Mouse (Mus musculus): ENCODE results near the gene Mc3r. TPM values are rescaled to one million over a fixed set of nuclear protein-coding genes. Genes with fewer than 3 reads are reported as not detected.
A peak's percentile ranks its signal among the peaks of the same experiment; 100 is the strongest.

The Mc3r gene
- total RNA-seq, 2 experiments from 2014 or later = 0.21 to 0.25 TPM

- intact Hi-C loops (cut with DNase I) = no loop called here
- DNase-seq (ENCODE audit: low spot score in 2 of 2) = no peak
These were observed 42.7 kb downstream of the Mc3r start for GRCm38 (mm10) chr2:172291025-172291424.

DNA sequence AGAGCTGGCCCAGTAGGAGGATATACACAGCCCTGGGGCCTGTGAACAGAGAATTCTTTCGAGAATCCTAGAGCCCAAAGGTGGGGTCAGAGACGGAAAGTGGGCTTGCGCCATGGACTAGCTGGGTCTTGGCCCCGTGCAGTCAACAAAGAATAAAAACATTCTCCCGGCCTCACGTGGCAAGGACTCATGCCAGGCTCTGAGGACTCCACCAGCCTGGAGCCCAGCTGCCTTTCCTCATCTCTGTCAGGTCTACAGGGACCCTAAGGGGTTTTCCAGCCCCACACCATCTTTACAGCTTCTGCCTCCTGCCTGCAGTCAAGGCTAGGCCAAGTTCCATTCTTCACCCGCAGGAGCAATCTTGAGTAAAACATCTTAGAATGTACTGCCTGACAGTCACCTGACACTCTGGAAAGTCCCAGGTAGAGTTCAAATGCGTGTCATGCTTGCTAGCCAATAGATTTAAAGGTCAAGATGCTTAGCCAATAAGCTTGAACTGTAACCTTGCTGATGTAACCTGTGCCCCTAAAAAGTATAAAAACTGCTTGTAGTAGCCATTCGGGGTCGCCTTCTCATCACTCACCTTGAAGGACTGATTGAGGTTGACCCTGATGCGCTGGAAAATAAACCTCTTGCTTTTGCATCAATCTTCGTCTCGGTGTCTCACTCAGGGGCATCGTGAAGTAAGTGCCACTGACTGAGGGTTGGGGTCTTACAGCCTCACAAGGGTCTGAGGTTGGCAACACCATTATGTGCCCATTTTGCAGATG is 43.6 kb downstream of the Mc3r start:
- intact Hi-C loops (cut with DNase I) = no loop called here
- DNase-seq (ENCODE audit: low spot score in 2 of 2) = no peak

DNA sequence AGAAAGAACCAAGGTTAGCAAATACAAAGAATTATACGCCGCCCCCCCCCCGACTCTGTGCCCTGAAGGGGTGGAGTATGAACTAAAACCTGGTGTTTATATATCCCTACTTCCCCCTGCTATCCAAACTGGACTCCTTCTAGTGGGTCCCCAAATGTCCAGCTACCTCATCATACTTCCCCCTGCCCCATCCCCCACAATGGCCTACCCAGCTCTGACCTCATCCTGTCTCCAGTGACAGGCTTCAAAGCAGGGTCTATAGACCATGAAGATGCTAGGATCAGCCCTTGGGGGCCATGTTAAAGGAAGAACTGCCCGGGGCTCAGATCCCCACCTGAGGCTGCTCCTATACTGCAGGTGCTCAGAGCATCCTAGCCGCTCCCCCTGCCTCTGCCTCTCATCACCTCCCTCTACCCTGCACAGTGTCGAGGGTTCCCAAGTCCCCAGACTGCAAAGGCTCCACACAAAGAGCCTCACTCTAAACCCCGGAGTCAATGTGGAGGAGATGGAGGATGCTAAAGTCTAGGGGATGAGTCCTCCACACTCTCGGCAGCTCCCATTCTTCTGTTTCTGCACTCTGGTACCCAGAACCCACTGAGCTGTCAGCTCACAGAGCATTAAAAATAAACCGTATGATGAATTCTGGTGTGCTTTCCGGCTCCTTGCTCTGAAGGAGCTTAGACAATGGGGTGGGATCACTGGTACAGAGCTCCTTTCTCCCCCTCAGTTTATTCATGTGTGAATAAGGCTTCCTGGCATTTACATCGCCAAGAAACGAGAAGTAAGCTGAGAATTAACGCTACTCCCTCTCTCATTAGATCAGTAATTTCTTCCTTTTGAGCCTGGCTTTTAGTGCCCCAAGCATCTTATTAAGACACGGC is 44.5 kb downstream of the Mc3r start:
- DNase-seq (ENCODE audit: low spot score in 2 of 2) = no peak
- intact Hi-C loops (cut with DNase I) = no loop called here

- intact Hi-C loops (cut with DNase I) = no loop called here
- DNase-seq (ENCODE audit: low spot score in 2 of 2) = no peak
These were observed 49.8 kb downstream of the Mc3r start for GRCm38 (mm10) chr2:172298083-172298482.

GRCm38 (mm10) chr2:172298542-172298941 is 50.2 kb downstream of the Mc3r start:
- intact Hi-C loops (cut with DNase I) = no loop called here
- DNase-seq (ENCODE audit: low spot score in 2 of 2) = no peak

DNA sequence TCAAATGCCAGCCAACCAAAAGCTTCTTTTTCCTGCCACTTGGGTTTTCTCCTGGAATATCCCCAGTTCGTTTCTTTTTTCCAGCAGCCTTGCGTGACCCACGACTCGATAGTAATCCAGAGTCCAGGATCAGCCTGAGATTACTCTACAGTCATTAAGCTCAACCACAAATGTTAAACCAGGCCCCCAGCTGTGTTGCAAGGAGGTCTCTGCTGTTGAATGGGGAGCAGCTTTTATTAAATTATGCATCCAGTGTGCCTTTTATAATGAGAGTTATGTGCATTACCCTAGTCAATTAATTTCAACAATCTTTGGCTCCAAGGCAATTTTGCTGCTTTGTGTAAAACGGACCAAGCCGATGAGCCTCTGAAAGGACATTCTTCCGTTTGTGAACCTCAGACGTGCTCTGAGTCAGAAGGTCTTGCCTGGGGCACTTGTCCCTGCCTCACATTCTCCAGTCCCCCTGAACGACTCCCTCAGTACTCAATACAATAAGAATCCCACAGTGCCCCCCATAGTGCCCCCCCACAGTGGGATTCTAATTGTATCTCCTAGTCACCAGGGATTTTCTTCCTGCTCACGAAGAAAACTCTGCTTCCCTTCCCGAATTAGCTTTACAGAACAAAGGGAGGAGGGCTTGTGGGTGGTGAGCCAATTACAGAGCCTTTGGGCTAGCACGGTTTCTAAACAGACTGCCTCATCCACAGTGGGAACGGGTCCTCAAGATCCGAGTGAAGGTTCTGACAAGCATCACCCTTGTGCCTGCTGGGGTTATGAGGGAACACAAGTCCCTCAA is 51.0 kb downstream of the Mc3r start:
- intact Hi-C loops (cut with DNase I) = no loop called here
- DNase-seq (ENCODE audit: low spot score in 2 of 2) = peak in 1 of 2 experiments; percentile 17

Other genes with a start within 250 kb of the Mc3r start
- 10 to 100 TPM; 15.6 to 27.7 TPM for gene Cbln4, start 205.0 kb upstream of the Mc3r start, total RNA-seq (2021)
- gene Fam210b, start 97.1 kb downstream of the Mc3r start, total RNA-seq (2021) = 10 to 100 TPM; 12.2 to 13.2 TPM
- 1 to 10 TPM; 1.3 to 1.8 TPM for gene Aurka, start 122.0 kb downstream of the Mc3r start, total RNA-seq (2021)
- gene Cstf1, start 122.2 kb downstream of the Mc3r start, total RNA-seq (2021) = 10 to 100 TPM; 24.9 to 27.5 TPM
- gene Cass4, start 145.3 kb downstream of the Mc3r start, total RNA-seq (2021) = under 1 TPM; 0.55 to 0.78 TPM
- gene Rtf2, start 192.1 kb downstream of the Mc3r start, total RNA-seq (2021) = 10 to 100 TPM; 73.9 to 74.2 TPM
- gene Gcnt7, start 210.1 kb downstream of the Mc3r start, total RNA-seq (2021) = not detected
- gene Fam209, start 224.0 kb downstream of the Mc3r start, total RNA-seq (2021) = not detected

Data from left cerebral cortex, postnatal 25 days (tissue).